Mouse (Mus musculus) kidney, embryonic 16.5 days (tissue): ENCODE data around the gene Lhfpl2. TPM values are rescaled to one million over a fixed set of nuclear protein-coding genes. Genes with fewer than 3 reads are reported as not detected.

ENCODE experiments used
- ATAC-seq: fragments of 200-750 bp; cut with Nextera tagmentation; 2 replicates; pipeline ENCODE4 v1.8.0; 2017; ENCODE audit warnings: moderate TSS enrichment; ENCODE audit not compliant: low FRiP score, low TSS enrichment
- H3K27ac ChIP-seq: fragments of 300-500 bp; sonication (generic); 2 replicates; pipeline ENCODE4 v1.5.1; 2014; ENCODE audit warnings: low read length
- H3K27me3 ChIP-seq: fragments of 300-500 bp; sonication (generic); 2 replicates; pipeline ENCODE4 v1.6.1; 2014; ENCODE audit warnings: low read length, control low read depth, mixed read lengths; ENCODE audit not compliant: insufficient read depth
- H3K36me3 ChIP-seq: fragments of 300-500 bp; sonication (generic); 2 replicates; pipeline ENCODE4 v1.6.1; 2014; ENCODE audit warnings: low read length, control low read depth, mixed read lengths; ENCODE audit not compliant: insufficient read depth
- H3K4me1 ChIP-seq: fragments of 300-500 bp; sonication (generic); 2 replicates; pipeline ENCODE4 v1.6.1; 2014; ENCODE audit warnings: low read length, control low read depth, mixed read lengths; ENCODE audit not compliant: insufficient read depth
- H3K4me2 ChIP-seq: fragments of 300-500 bp; sonication (generic); replicated peaks from 2 replicates; pipeline ENCODE4 v1.6.1; 2014; ENCODE audit warnings: low read depth, low read length
- H3K4me3 ChIP-seq: fragments of 300-500 bp; sonication (generic); 2 replicates; pipeline ENCODE4 v1.5.1; 2014; ENCODE audit warnings: mild to moderate bottlenecking, low read length
- H3K9ac ChIP-seq: fragments of 300-500 bp; sonication (generic); replicated peaks from 2 replicates; pipeline ENCODE4 v1.6.1; 2014; ENCODE audit warnings: low read length
- H3K9me3 ChIP-seq: fragments of 300-500 bp; sonication (generic); 2 replicates; pipeline ENCODE4 v1.6.1; 2016; ENCODE audit warnings: low read length, control low read depth
- WGBS: fragments of 180-500 bp; shearing (Covaris S2); extraction: QIAGEN DNeasy Blood & Tissue Kit; methylation state at CpG from one replicate; pipeline ENCODE4 v1.1.7; 2014; 5-methylcytosine and 5-hydroxymethylcytosine counted together
- polyA plus RNA-seq: library from polyadenylated mRNA; unstranded; fragments of >200 nt; fragmentation: Nextera tagmentation; extraction: Ambion mirVana; gene quantifications from 2 replicates; pipeline ENCODE4 v1.2.1, GENCODE M21; 2015

The Lhfpl2 gene
- polyA plus RNA-seq, 1 experiment from 2014 or later = 91.2 TPM

DNA sequence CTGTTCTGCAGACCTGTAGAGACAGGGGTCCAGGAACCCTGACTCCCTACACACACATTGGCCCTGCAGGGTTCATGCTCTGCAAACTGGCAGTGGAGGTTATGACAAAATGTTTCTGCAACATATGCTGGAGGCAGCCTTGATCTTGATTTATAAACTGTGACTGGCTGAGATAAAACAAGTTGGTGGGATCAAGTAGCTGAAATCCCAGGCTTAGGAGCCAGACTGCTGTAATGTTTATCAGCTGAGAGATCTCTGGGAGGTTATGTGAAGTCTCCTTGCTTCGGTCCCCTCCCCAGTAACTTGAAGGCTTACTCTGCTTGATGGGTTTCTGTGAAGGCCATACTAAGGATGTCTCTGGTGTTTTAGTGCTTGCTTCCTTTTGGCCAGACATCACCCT is 17.6 kb downstream of the Lhfpl2 start:
- H3K9ac ChIP-seq = no peak overlapping the region
- 12% methylated on average over 1 of the region's 1 CpGs for WGBS
- no peak for ATAC-seq
- no peaks in the 10 kb centered on the region for H3K9me3 ChIP-seq
- peaks cover 81% of the 10 kb centered on the region for H3K4me1 ChIP-seq
- H3K4me3 ChIP-seq = no peak overlapping the region
- H3K4me2 ChIP-seq = no peak overlapping the region
- H3K27ac ChIP-seq = peak overlapping the region; percentile 44
- peaks cover 23% of the 10 kb centered on the region for H3K36me3 ChIP-seq
- no peaks in the 10 kb centered on the region for H3K27me3 ChIP-seq

DNA sequence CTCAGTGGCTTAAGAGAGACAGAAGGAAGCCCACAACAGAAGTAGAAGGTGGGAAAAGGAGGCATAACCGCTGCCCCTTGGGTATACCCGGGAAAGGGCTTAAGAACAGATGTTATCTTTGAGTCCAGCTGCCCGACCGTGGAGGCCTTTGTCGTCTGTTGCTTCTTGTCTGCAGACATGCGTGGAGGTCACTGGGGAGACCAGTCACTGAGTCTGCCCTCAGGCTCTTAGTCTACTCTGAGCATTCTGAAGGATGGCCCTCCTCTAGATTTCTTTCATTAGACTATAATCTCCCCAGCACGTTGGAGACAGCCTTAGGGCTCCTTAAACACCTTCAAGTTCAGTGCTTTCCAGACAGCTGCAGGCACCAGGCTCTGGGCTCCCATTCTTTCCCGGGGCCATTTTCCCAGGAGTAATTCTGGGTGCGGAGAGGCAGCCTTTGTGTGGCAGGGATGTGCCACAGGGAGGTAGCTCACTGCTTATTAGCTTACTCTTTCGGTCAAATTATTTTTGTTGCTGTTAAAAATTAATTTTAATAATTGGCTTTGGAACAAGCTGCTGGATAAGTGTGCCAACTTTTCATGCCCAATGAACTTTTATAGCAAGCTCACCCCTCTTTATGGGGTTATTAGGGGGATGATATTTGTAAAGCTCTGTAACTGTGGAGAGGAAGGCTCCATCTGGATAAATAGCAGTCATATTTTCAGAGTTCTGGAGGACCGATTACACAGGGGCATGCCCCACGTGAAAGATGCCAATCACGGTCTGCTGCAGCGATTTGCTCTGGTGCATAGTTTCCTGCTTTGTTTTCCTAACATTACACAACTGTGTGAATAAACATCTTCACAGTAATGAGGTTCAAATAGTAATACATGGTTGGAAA is 19.8 kb downstream of the Lhfpl2 start:
- Histone ChIP-seq H3K4me3 (no peak overlapping the region), H3K36me3 (peaks cover 17% of the 10 kb centered on the region), H3K4me2 (no peak overlapping the region), H3K9ac (no peak overlapping the region), H3K9me3 (no peaks in the 10 kb centered on the region), H3K27ac (peak overlapping the region; percentile 83), H3K4me1 (peaks cover 65% of the 10 kb centered on the region), H3K27me3 (no peaks in the 10 kb centered on the region)
- ATAC-seq = peak; percentile 32; the same call in 1 of the 2 replicates
- WGBS = 21% methylated on average over 14 of the region's 14 CpGs

DNA sequence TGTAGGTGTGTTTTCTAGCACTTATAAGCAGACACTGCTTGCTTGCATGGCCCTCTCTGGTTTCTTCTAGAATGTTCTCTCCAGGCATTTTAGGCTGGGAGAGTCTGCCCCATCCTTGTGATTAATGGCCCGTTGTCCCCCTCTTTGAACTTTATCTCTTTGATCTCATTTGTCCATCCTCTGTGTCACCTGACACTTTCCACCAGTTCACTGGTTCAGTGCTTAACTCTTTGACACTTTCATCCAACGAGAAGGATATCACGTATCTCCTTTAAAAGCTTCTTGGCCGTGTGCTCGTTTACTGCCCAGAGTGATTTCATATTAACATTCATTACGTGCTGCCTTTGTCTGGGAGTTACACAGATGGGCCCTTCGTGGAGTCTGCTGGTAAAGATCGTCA is 25.6 kb downstream of the Lhfpl2 start:
- H3K4me2 ChIP-seq = peak overlapping the region; percentile 36; the same call in 1 of the 2 replicates
- ATAC-seq = peak; percentile 74
- no peak overlapping the region for H3K9ac ChIP-seq
- WGBS = 19% methylated on average over 8 of the region's 8 CpGs
- no peaks in the 10 kb centered on the region for H3K9me3 ChIP-seq
- H3K27ac ChIP-seq = peak overlapping the region; percentile 67
- peak overlapping the region; percentile 19 for H3K4me3 ChIP-seq
- peaks cover 28% of the 10 kb centered on the region for H3K36me3 ChIP-seq
- H3K4me1 ChIP-seq = peaks cover 47% of the 10 kb centered on the region
- H3K27me3 ChIP-seq = no peaks in the 10 kb centered on the region

DNA sequence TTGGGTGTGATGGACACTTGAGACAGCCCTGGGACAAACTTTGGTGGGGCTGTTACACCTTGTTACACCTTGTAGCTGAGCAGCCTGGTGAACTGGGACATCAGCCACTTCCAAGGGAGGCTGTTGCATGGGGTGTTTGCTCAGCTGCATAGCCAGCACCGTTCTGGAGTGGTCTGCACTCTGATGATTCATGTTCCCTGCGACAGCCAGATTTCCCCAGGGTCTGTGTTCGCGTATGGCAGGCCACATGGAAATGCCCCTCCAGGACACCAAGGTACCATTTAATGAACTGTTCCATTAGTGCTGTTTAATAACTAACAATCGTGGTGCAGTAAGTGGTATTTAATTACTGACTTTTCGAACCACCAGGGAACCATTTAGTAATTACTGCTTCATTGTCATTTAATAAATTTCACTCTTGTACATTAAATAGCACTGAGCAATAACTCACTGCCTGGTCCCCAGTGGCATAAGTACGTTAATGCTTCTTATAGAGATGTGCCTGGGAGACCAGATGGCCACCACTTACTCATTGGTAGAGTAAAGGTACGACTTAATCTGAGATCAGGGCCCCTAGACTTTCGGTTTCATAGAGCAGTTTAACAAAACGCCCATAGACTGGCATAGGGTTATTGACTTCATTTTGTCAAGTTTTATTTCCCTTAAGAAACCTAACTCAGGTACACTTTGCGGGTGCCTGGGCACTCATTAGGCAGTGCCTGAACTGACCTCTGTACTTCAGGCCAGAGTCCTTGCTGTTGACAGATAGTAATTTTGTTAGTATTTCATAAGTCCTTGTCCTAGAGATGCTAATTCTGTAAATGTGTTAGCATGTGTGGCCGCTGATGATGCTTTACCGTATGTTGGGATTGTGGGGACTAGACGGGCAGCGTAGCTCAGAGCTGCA is 26.9 kb downstream of the Lhfpl2 start:
- Histone ChIP-seq H3K4me2 (peak overlapping the region; percentile 36), H3K4me1 (peaks cover 53% of the 10 kb centered on the region)
- ATAC-seq = 0 out of 2 replicates have a peak, but pooled peaks have one; percentile 39

DNA sequence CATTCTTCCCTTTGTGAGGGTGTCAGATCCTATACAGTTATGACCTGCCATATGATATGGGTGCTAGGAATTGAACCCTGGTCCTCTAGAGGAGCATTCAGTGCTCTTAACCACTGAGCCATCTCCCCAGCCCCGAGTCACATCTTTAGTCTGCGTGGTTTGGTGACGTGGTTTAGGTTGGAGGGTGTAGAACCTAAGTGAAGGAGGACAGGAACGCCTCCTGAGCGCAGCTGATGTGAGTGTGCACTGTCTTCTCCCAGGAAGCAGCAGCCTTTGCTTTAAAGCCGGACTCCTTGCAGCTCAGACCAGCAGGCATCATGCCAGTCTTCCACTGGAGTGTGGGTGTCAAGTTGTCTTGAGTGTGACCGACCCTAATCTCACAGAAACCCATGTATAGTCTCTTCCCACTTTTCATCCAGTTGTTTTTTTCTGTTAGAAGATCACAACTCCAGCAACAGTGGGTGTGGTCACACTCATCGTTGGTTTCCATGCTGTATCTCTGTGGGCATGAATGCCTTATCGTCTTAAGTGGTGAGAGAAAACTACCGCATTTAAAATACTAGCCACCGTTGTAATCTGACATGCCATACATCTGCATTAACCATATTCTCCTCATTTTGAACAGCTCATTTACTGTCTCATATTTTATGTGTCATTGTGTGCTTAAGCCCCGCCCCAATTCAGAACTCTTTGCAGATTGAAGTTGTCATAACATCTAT is 28.7 kb downstream of the Lhfpl2 start:
- no peak for ATAC-seq
- Histone ChIP-seq H3K9ac (no peak overlapping the region), H3K27me3 (no peaks in the 10 kb centered on the region), H3K9me3 (no peaks in the 10 kb centered on the region), H3K4me1 (peaks cover 70% of the 10 kb centered on the region), H3K4me2 (no peak overlapping the region), H3K4me3 (no peak overlapping the region), H3K27ac (no peak overlapping the region), H3K36me3 (peaks cover 14% of the 10 kb centered on the region)
- WGBS = 87% methylated on average over 12 of the region's 12 CpGs

More for the DNA sequence above, 26.9 kb downstream of the Lhfpl2 start:
- H3K36me3 ChIP-seq = peaks cover 21% of the 10 kb centered on the region
- H3K9ac ChIP-seq = 0 out of 2 replicates have a peak overlapping the region, but pooled peaks have one; percentile 28
- H3K27ac ChIP-seq = peak overlapping the region; percentile 67; the same call in 1 of the 2 replicates
- peak overlapping the region; percentile 19 for H3K4me3 ChIP-seq
- H3K9me3 ChIP-seq = no peaks in the 10 kb centered on the region
- no peaks in the 10 kb centered on the region for H3K27me3 ChIP-seq
- 56% methylated on average over 15 of the region's 15 CpGs for WGBS

DNA sequence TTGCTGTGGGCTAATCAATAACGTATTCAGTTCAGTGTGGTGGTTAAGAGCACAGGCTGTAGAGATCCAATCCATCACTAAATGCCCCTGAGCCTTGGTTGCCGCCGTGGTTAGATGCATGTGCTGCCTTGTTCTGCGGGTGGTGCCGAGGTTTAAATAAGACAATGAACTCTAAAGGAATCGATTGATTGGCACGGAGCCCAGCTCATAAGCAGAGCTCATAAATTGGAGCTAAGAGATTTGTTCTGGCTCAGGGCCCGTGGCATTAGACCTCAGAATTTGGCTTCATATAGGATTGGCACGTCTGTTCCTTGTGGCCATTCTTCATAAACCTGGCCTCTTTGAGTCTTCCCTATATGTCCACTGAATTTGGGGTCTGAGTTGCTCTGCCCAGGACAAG is 29.5 kb downstream of the Lhfpl2 start:
- ATAC-seq = no peak
- H3K4me3 ChIP-seq = no peak overlapping the region
- H3K36me3 ChIP-seq = peaks cover 14% of the 10 kb centered on the region
- H3K9me3 ChIP-seq = no peaks in the 10 kb centered on the region
- H3K27me3 ChIP-seq = no peaks in the 10 kb centered on the region
- peaks cover 75% of the 10 kb centered on the region for H3K4me1 ChIP-seq
- H3K9ac ChIP-seq = no peak overlapping the region
- no peak overlapping the region for H3K27ac ChIP-seq
- 62% methylated on average over 9 of the region's 9 CpGs for WGBS
- H3K4me2 ChIP-seq = no peak overlapping the region

DNA sequence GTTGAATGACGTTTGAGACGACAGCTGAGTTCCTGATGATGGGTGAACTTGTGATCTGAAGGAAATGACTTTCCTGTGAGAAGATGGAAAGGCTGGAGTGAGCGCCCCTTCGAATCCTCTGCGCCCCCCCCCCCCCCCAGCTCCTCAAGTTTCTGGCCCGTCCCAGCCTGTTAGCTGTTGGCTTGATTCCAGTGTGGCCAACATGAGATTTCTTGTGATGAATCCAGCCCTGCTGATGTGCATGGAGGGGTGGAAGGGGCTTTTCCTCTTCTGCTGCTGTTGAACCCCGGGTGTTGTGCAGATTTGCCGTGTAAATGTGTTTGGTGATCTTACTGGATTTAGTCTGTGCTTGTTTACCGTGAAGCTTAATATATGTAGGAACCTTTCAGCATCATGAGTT is 31.2 kb downstream of the Lhfpl2 start:
- no peaks in the 10 kb centered on the region for H3K9me3 ChIP-seq
- peaks cover 14% of the 10 kb centered on the region for H3K36me3 ChIP-seq
- no peak for ATAC-seq
- peaks cover 81% of the 10 kb centered on the region for H3K4me1 ChIP-seq
- no peaks in the 10 kb centered on the region for H3K27me3 ChIP-seq
- no peak overlapping the region for H3K27ac ChIP-seq
- WGBS = 46% methylated on average over 9 of the region's 9 CpGs
- H3K4me3 ChIP-seq = no peak overlapping the region
- no peak overlapping the region for H3K9ac ChIP-seq
- H3K4me2 ChIP-seq = no peak overlapping the region

DNA sequence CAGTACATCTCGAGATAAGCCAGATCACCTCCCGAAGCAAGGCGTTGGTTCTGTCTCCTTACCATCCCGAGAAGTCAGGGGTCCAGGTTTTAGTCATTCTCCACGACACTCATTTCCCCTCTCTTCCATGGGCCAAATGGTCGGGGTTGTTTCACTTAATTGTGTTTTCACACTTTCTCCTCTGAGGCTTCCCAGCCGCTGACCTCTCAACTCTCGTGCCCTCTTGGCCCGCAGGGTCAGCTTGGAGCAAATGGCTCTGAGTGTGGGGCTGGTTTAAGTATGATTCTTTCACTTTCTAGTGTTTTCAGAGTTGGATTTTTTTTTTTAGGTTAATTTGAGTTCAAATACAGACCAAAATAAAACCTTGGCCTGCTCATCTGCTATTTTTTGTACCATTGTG is 31.7 kb downstream of the Lhfpl2 start:
- H3K27ac ChIP-seq = no peak overlapping the region
- 26% methylated on average over 9 of the region's 9 CpGs for WGBS

DNA sequence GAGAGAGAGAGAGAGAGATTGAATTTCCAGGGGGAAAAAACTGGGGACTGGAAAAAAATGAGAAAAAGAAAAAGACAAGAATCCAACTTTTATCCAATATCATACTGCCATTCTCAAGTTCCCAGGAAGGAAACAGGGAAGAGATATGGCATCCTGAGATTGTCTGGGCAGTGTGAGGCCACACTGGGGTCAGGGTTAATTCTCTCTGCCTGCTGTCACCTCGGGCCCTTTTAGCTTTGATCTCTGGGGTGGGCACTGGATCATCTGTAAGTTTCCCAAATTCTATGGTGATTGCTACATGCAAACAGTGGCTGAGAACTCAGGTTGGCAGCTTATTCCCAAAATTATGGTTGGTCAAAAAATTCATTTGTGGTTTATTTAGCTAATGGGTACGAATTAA is 33.8 kb downstream of the Lhfpl2 start:
- H3K36me3 ChIP-seq = peaks cover 8% of the 10 kb centered on the region
- H3K27me3 ChIP-seq = no peaks in the 10 kb centered on the region
- no peak for ATAC-seq
- H3K27ac ChIP-seq = 0 out of 2 replicates have a peak overlapping the region, but pooled peaks have one; percentile 3
- WGBS = 47% methylated on average over 2 of the region's 2 CpGs
- peaks cover 80% of the 10 kb centered on the region for H3K4me1 ChIP-seq
- no peak overlapping the region for H3K4me2 ChIP-seq
- no peak overlapping the region for H3K9ac ChIP-seq
- H3K9me3 ChIP-seq = no peaks in the 10 kb centered on the region
- H3K4me3 ChIP-seq = no peak overlapping the region

More for the DNA sequence above, 31.7 kb downstream of the Lhfpl2 start:
- no peak overlapping the region for H3K9ac ChIP-seq
- H3K36me3 ChIP-seq = peaks cover 14% of the 10 kb centered on the region
- no peak overlapping the region for H3K4me2 ChIP-seq
- peaks cover 80% of the 10 kb centered on the region for H3K4me1 ChIP-seq
- no peak overlapping the region for H3K4me3 ChIP-seq
- no peaks in the 10 kb centered on the region for H3K27me3 ChIP-seq
- no peak for ATAC-seq
- H3K9me3 ChIP-seq = no peaks in the 10 kb centered on the region
